Mouse (Mus musculus): ENCODE results near the gene Sema3b. TPM values are rescaled to one million over a fixed set of nuclear protein-coding genes. Genes with fewer than 3 reads are reported as not detected.

Gene Sema3b
- polyA plus RNA-seq, 1 experiment from 2014 or later, result 8.0 TPM

GRCm38 (mm10) chr9:107594281-107595062, 14.6 kb downstream of the Sema3b start:
- Histone ChIP-seq H3K36me3 (peaks cover 68% of the 10 kb centered on the region), H3K4me1 (no peaks in the 10 kb centered on the region), H3K27me3 (no peaks in the 10 kb centered on the region), H3K4me3 (no peak overlapping the region), H3K9ac (no peak overlapping the region), H3K4me2 (replicated peaks) (no peak overlapping the region), H3K27ac (no peak overlapping the region), H3K9me3 (no peaks in the 10 kb centered on the region)
- ATAC-seq (ENCODE audit: low FRiP score, low read depth), result no peak
- 74% methylated on average over 8 of the region's 8 CpGs for WGBS

- peaks cover 60% of the 10 kb centered on the region for H3K36me3 ChIP-seq
- 80% methylated on average over 11 of the region's 11 CpGs for WGBS
Measured at GRCm38 (mm10) chr9:107593101-107593976, 15.7 kb downstream of the Sema3b start.

GRCm38 (mm10) chr9:107590773-107591060, 18.3 kb downstream of the Sema3b start:
- Histone ChIP-seq H3K9ac (no peak overlapping the region), H3K27me3 (no peaks in the 10 kb centered on the region), H3K4me1 (peaks cover 12% of the 10 kb centered on the region), H3K9me3 (no peaks in the 10 kb centered on the region), H3K27ac (no peak overlapping the region), H3K36me3 (peaks cover 57% of the 10 kb centered on the region), H3K4me2 (replicated peaks) (no peak overlapping the region), H3K4me3 (no peak overlapping the region)
- no peak for ATAC-seq (ENCODE audit: low FRiP score, low read depth)
- 93% methylated on average over 6 of the region's 6 CpGs for WGBS

More at GRCm38 (mm10) chr9:107593101-107593976, 15.7 kb downstream of the Sema3b start:
- Histone ChIP-seq H3K27me3 (no peaks in the 10 kb centered on the region), H3K4me2 (replicated peaks) (no peak overlapping the region), H3K4me1 (peaks cover 8% of the 10 kb centered on the region), H3K9ac (no peak overlapping the region), H3K27ac (no peak overlapping the region), H3K4me3 (no peak overlapping the region), H3K9me3 (no peaks in the 10 kb centered on the region)
- ATAC-seq (ENCODE audit: low FRiP score, low read depth), result no peak

- H3K36me3 ChIP-seq, result peaks cover 57% of the 10 kb centered on the region
- peaks cover 12% of the 10 kb centered on the region for H3K4me1 ChIP-seq
- H3K4me2 ChIP-seq (replicated peaks), result no peak overlapping the region
- H3K4me3 ChIP-seq, result no peak overlapping the region
- H3K9ac ChIP-seq, result no peak overlapping the region
- no peaks in the 10 kb centered on the region for H3K9me3 ChIP-seq
- no peak overlapping the region for H3K27ac ChIP-seq
- no peaks in the 10 kb centered on the region for H3K27me3 ChIP-seq
- WGBS, result 90% methylated on average over 25 of the region's 25 CpGs
- no peak for ATAC-seq (ENCODE audit: low FRiP score, low read depth)
Measured at GRCm38 (mm10) chr9:107590058-107590772, 18.8 kb downstream of the Sema3b start.

- no peak for ATAC-seq (ENCODE audit: low FRiP score, low read depth)
- Histone ChIP-seq H3K27me3 (no peaks in the 10 kb centered on the region), H3K9ac (peak overlapping the region; percentile 77), H3K36me3 (peaks cover 57% of the 10 kb centered on the region), H3K4me1 (peaks cover 12% of the 10 kb centered on the region), H3K4me2 (replicated peaks) (peak overlapping the region; percentile 91), H3K9me3 (no peaks in the 10 kb centered on the region), H3K27ac (no peak overlapping the region), H3K4me3 (peak overlapping the region; percentile 81)
- WGBS, result 4% methylated on average over 33 of the region's 33 CpGs
Measured at GRCm38 (mm10) chr9:107587833-107588639, 21.0 kb downstream of the Sema3b start.

- H3K4me2 ChIP-seq (replicated peaks), result peak within 1 kb of the TSS; percentile 91
- H3K36me3 ChIP-seq, result peaks cover 54% of the 10 kb centered on the region
- H3K27ac ChIP-seq, result peak within 1 kb of the TSS; percentile 22; the same call in 1 of the 2 replicates
- peak; percentile 98 for ATAC-seq (ENCODE audit: low FRiP score, low read depth)
- H3K4me1 ChIP-seq, result peaks cover 15% of the 10 kb centered on the region
- WGBS, result 14% methylated on average over 46 of the region's 46 CpGs
- H3K27me3 ChIP-seq, result no peaks in the 10 kb centered on the region
- peak within 1 kb of the TSS; percentile 77 for H3K9ac ChIP-seq
- H3K4me3 ChIP-seq, result peak within 1 kb of the TSS; percentile 81
- H3K9me3 ChIP-seq, result no peaks in the 10 kb centered on the region
Measured at GRCm38 (mm10) chr9:107586974-107587832, 21.8 kb downstream of the Sema3b start, which contains the start of gene Ifrd2. Gene Ifrd2 (plus strand): TSS chr9:107587642.

DNA sequence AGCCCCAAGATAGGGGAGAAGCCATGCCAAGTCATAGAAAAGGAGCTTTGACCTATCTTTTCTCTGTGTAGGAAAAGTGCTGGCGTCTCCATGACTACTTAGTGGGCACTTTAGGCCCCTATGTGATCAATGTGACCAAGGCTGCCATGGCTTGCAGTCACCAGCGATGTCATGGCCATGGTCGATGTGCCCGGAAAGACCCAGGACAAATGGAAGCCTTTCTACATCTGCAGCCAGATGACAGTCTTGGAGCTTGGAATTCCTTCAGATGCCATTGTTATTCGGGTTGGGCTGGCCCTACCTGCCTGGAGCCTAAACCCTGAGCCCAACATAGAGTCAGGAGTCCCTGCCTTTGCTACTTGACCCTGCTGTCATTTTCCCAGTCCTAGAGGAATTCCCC, 22.5 kb downstream of the Sema3b start:
- Histone ChIP-seq H3K4me3 (no peak overlapping the region), H3K36me3 (peaks cover 47% of the 10 kb centered on the region), H3K27me3 (no peaks in the 10 kb centered on the region), H3K27ac (peak overlapping the region; percentile 22; the same call in 1 of the 2 replicates), H3K4me1 (peaks cover 22% of the 10 kb centered on the region), H3K4me2 (replicated peaks) (no peak overlapping the region), H3K9me3 (no peaks in the 10 kb centered on the region), H3K9ac (no peak overlapping the region)
- 88% methylated on average over 5 of the region's 5 CpGs for WGBS
- ATAC-seq (ENCODE audit: low FRiP score, low read depth), result no peak

GRCm38 (mm10) chr9:107583174-107583573, 25.9 kb downstream of the Sema3b start:
- WGBS, result 91% methylated on average over 14 of the region's 14 CpGs
- H3K9me3 ChIP-seq, result no peaks in the 10 kb centered on the region
- H3K9ac ChIP-seq, result no peak overlapping the region
- no peak overlapping the region for H3K4me2 ChIP-seq (replicated peaks)
- no peak for ATAC-seq (ENCODE audit: low FRiP score, low read depth)
- no peaks in the 10 kb centered on the region for H3K27me3 ChIP-seq
- H3K4me1 ChIP-seq, result peaks cover 39% of the 10 kb centered on the region
- H3K36me3 ChIP-seq, result peaks cover 24% of the 10 kb centered on the region
- no peak overlapping the region for H3K4me3 ChIP-seq
- no peak overlapping the region for H3K27ac ChIP-seq

- WGBS, result 88% methylated on average over 7 of the region's 7 CpGs
- Histone ChIP-seq H3K9me3 (no peaks in the 10 kb centered on the region), H3K4me3 (no peak overlapping the region), H3K4me1 (peaks cover 42% of the 10 kb centered on the region), H3K27me3 (no peaks in the 10 kb centered on the region), H3K27ac (no peak overlapping the region), H3K9ac (no peak overlapping the region; the same call in 1 of the 2 replicates), H3K4me2 (replicated peaks) (peak overlapping the region; percentile 88), H3K36me3 (peaks cover 24% of the 10 kb centered on the region)
- no peak for ATAC-seq (ENCODE audit: low FRiP score, low read depth)
Measured at GRCm38 (mm10) chr9:107582509-107583062, 26.4 kb downstream of the Sema3b start.

DNA sequence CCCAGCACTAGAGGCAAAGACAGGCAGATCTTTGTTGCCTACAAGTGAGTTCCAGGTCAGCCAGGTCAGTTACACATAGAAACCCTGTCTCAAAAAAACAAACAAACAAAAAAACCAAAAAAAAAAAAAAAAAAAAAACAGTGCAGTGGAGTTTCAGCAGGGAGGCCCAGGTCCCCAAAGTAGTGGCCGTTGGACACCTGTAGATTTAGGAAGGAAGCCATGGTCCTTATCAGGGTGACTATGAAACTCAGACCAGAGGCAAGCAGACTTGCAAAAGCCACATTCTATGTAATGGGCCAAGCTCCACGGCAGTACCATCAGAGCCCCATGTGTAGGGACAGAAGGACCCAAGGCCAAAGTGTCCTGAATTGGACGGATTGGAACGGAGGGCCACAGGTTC, 27.4 kb downstream of the Sema3b start:
- no peak for ATAC-seq (ENCODE audit: low FRiP score, low read depth)
- no peaks in the 10 kb centered on the region for H3K27me3 ChIP-seq
- peak overlapping the region; percentile 88 for H3K4me2 ChIP-seq (replicated peaks)
- H3K4me3 ChIP-seq, result peak overlapping the region; percentile 65
- 77% methylated on average over 4 of the region's 4 CpGs for WGBS
- H3K9ac ChIP-seq, result peak overlapping the region; percentile 79
- peaks cover 52% of the 10 kb centered on the region for H3K4me1 ChIP-seq
- peak overlapping the region; percentile 86; the same call in 1 of the 2 replicates for H3K27ac ChIP-seq
- H3K9me3 ChIP-seq, result no peaks in the 10 kb centered on the region
- peaks cover 24% of the 10 kb centered on the region for H3K36me3 ChIP-seq

Data from limb, embryonic 13.5 days (tissue).